Mouse (Mus musculus): Measurements from ENCODE around the gene Gm20388. TPM values are rescaled to one million over a fixed set of nuclear protein-coding genes. Genes with fewer than 3 reads are reported as not detected.

The Gm20388 gene
- polyA plus RNA-seq, 1 experiment from 2014 or later: 5.3 TPM

DNA sequence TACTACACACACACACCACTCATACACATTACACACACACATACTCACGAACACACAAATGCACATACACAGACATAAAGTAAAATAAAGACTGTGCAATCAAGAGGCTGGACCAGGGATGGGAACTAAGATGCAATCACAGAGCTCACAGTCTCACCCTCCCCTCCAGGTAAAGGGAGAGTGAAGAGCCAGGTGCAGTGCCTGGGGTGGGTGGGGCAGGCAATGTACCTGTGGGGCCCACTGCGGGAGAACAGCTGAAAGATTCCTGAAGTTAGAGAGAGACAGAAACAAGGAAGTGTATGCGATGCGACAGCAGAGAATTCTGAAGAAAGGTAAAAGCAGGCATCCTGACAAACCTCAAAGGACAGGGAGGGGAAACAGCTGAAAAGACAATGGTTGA is 3884.1 kb downstream of the Gm20388 start:
- H3K36me3 ChIP-seq (ENCODE audit: control insufficient read depth, insufficient read depth, low read length): no peaks in the 10 kb centered on the region
- ATAC-seq (replicated peaks; ENCODE audit: low FRiP score): no peak
- H3K9ac ChIP-seq (ENCODE audit: low read depth, low read length): no peak overlapping the region
- WGBS: 80% methylated on average over 4 of the region's 4 CpGs
- H3K4me2 ChIP-seq: no peak overlapping the region
- H3K27me3 ChIP-seq (replicated peaks; ENCODE audit: control insufficient read depth, insufficient read depth, low read length): no peaks in the 10 kb centered on the region
- DNase-seq (ENCODE audit: low spot score): no peak
- no peaks in the 10 kb centered on the region for H3K9me3 ChIP-seq (ENCODE audit: control insufficient read depth, low read length)
- peaks cover 25% of the 10 kb centered on the region for H3K4me1 ChIP-seq (replicated peaks; ENCODE audit: control insufficient read depth, insufficient read depth, low read length)
- H3K27ac ChIP-seq (ENCODE audit: low read depth, low read length): no peak overlapping the region
- no peak overlapping the region for H3K4me3 ChIP-seq (ENCODE audit: low read depth, low read length)

DNA sequence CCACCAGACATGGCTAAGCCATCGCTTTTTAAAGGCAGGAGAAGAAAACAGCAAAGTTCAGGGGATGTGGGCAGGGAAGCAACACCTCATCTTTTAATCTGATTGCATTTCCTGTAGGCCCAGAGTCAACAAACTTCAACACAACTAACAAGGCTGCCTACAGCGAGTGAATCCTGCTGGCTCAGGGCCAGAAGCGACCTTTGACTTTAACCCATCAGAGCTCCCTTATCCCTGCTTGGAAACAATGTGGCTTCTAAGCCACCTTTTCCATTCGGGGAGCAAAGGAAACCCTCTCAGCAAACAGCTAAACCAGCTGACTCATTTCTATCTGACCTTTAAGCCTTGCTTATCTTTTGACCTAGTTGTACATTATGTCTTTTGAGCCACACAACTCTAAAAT is 3886.1 kb downstream of the Gm20388 start:
- DNase-seq (ENCODE audit: low spot score): no peak
- Histone ChIP-seq H3K4me1 (replicated peaks; ENCODE audit: control insufficient read depth, insufficient read depth, low read length) (peaks cover 32% of the 10 kb centered on the region), H3K36me3 (ENCODE audit: control insufficient read depth, insufficient read depth, low read length) (no peaks in the 10 kb centered on the region)

DNA sequence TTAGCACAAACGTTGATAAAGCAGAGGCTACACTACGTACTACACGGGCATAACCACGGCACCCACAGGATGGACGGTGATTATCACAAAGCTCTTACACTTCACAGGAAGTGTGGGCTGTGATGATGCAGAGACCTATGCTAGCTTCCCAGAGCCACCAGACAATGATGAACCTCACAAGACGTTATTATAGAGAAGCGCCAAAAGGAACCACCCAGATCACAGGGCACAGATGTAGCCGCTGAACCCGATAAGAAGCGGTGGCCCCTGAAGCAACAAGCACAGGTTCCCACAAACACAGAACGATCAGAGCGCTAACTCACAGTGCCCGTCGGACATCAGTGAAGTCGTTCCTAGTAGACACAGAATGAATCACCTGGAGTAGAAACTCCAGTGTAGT is 3887.3 kb downstream of the Gm20388 start:
- Histone ChIP-seq H3K4me3 (ENCODE audit: low read depth, low read length) (no peak overlapping the region), H3K4me2 (peak overlapping the region; percentile 5), H3K27ac (ENCODE audit: low read depth, low read length) (peak overlapping the region; percentile 88), H3K9ac (ENCODE audit: low read depth, low read length) (0 out of 2 replicates have a peak overlapping the region, but pooled peaks have one; percentile 34), H3K9me3 (ENCODE audit: control insufficient read depth, low read length) (peaks cover 4% of the 10 kb centered on the region; the same call in 1 of the 2 replicates), H3K27me3 (replicated peaks; ENCODE audit: control insufficient read depth, insufficient read depth, low read length) (no peaks in the 10 kb centered on the region), H3K36me3 (ENCODE audit: control insufficient read depth, insufficient read depth, low read length) (no peaks in the 10 kb centered on the region), H3K4me1 (replicated peaks; ENCODE audit: control insufficient read depth, insufficient read depth, low read length) (peaks cover 29% of the 10 kb centered on the region)
- WGBS: 48% methylated on average over 15 of the region's 15 CpGs
- DNase-seq (ENCODE audit: low spot score) (peak; percentile 55), ATAC-seq (replicated peaks; ENCODE audit: low FRiP score) (peak; percentile 91)

More for the DNA sequence above, 3886.1 kb downstream of the Gm20388 start:
- Histone ChIP-seq H3K9ac (ENCODE audit: low read depth, low read length) (no peak overlapping the region), H3K27me3 (replicated peaks; ENCODE audit: control insufficient read depth, insufficient read depth, low read length) (no peaks in the 10 kb centered on the region), H3K27ac (ENCODE audit: low read depth, low read length) (peak overlapping the region; percentile 88; the same call in 1 of the 2 replicates), H3K9me3 (ENCODE audit: control insufficient read depth, low read length) (peaks cover 4% of the 10 kb centered on the region; the same call in 1 of the 2 replicates), H3K4me3 (ENCODE audit: low read depth, low read length) (no peak overlapping the region), H3K4me2 (no peak overlapping the region)
- 37% methylated on average over 4 of the region's 4 CpGs for WGBS
- ATAC-seq (replicated peaks; ENCODE audit: low FRiP score): no peak

DNA sequence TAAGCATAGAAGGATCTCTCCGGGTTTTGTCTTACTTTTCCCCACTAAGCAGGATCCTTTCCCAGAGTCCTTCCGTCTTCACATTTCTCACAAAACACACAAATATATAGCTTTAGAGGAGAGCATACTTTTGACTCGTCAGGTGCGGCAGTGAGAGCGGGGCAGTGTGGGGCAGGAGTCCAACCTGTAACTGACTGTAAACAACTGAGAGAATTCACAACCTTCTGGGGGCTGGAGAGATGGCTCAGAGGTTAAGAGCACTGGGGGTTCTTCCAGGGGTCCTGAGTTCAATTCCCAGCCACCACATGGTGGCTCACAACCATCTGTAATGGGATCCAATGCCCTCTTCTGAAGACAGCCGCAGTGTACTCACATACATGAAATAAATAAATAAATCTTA is 3888.8 kb downstream of the Gm20388 start:
- H3K9ac ChIP-seq (ENCODE audit: low read depth, low read length): no peak overlapping the region
- WGBS: 79% methylated on average over 6 of the region's 6 CpGs
- peaks cover 4% of the 10 kb centered on the region; the same call in 1 of the 2 replicates for H3K9me3 ChIP-seq (ENCODE audit: control insufficient read depth, low read length)
- no peak overlapping the region for H3K4me2 ChIP-seq
- H3K27ac ChIP-seq (ENCODE audit: low read depth, low read length): 0 out of 2 replicates have a peak overlapping the region, but pooled peaks have one; percentile 13
- H3K27me3 ChIP-seq (replicated peaks; ENCODE audit: control insufficient read depth, insufficient read depth, low read length): no peaks in the 10 kb centered on the region
- H3K36me3 ChIP-seq (ENCODE audit: control insufficient read depth, insufficient read depth, low read length): no peaks in the 10 kb centered on the region
- peaks cover 29% of the 10 kb centered on the region for H3K4me1 ChIP-seq (replicated peaks; ENCODE audit: control insufficient read depth, insufficient read depth, low read length)
- no peak for DNase-seq (ENCODE audit: low spot score)
- no peak overlapping the region for H3K4me3 ChIP-seq (ENCODE audit: low read depth, low read length)
- no peak for ATAC-seq (replicated peaks; ENCODE audit: low FRiP score)

DNA sequence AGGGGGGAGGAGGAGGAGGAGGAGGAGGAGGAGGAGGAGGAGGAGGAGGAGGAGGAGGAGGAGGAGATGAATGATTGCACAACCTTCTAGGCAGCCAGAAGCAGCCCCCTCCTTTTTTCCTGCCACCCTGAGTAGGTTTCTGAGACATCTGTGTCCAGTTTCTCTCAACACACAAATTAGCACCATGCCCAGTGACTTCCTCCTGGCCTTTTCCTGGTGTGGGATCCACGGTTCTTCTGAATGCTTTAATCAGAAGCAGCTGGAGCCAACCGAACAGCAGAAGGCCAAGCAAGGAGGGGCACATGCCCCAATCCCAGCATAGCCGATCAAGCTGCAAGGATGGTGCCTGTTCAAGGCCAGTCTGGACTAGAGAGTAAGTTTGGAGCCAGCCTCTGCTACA is 3889.2 kb downstream of the Gm20388 start:
- H3K36me3 ChIP-seq (ENCODE audit: control insufficient read depth, insufficient read depth, low read length): no peaks in the 10 kb centered on the region
- no peak overlapping the region for H3K4me2 ChIP-seq
- ATAC-seq (replicated peaks; ENCODE audit: low FRiP score) (no peak), DNase-seq (ENCODE audit: low spot score) (no peak)
- no peaks in the 10 kb centered on the region for H3K27me3 ChIP-seq (replicated peaks; ENCODE audit: control insufficient read depth, insufficient read depth, low read length)
- no peak overlapping the region for H3K4me3 ChIP-seq (ENCODE audit: low read depth, low read length)
- 47% methylated on average over 3 of the region's 3 CpGs for WGBS
- peaks cover 29% of the 10 kb centered on the region for H3K4me1 ChIP-seq (replicated peaks; ENCODE audit: control insufficient read depth, insufficient read depth, low read length)
- peak overlapping the region; percentile 57; the same call in 1 of the 2 replicates for H3K27ac ChIP-seq (ENCODE audit: low read depth, low read length)
- H3K9ac ChIP-seq (ENCODE audit: low read depth, low read length): peak overlapping the region; percentile 6; the same call in 1 of the 2 replicates
- peaks cover 4% of the 10 kb centered on the region; the same call in 1 of the 2 replicates for H3K9me3 ChIP-seq (ENCODE audit: control insufficient read depth, low read length)

DNA sequence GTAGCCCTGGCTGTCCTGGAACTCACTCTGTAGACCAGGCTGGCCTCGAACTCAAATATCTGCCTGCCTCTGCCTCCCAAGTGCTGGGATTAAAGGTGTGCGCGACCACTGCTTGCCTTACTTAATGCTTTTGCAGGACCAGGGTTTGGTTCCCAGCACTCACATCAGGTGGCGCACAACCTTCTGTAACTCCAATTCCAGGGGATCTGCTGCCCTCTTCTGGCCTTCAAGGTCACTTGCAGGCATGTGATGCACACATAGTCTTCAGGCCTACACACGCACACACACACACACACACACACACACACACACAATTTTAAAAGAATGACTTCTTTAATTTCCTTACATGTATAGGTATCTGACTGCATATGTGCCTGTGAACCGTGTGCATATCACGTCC is 3890.2 kb downstream of the Gm20388 start:
- no peak overlapping the region for H3K4me2 ChIP-seq
- H3K36me3 ChIP-seq (ENCODE audit: control insufficient read depth, insufficient read depth, low read length): no peaks in the 10 kb centered on the region
- DNase-seq (ENCODE audit: low spot score) (no peak), ATAC-seq (replicated peaks; ENCODE audit: low FRiP score) (no peak)
- H3K27ac ChIP-seq (ENCODE audit: low read depth, low read length): no peak overlapping the region
- no peak overlapping the region for H3K4me3 ChIP-seq (ENCODE audit: low read depth, low read length)
- no peaks in the 10 kb centered on the region for H3K27me3 ChIP-seq (replicated peaks; ENCODE audit: control insufficient read depth, insufficient read depth, low read length)
- no peak overlapping the region for H3K9ac ChIP-seq (ENCODE audit: low read depth, low read length)
- peaks cover 36% of the 10 kb centered on the region for H3K4me1 ChIP-seq (replicated peaks; ENCODE audit: control insufficient read depth, insufficient read depth, low read length)
- WGBS: 88% methylated on average over 7 of the region's 7 CpGs
- H3K9me3 ChIP-seq (ENCODE audit: control insufficient read depth, low read length): peaks cover 4% of the 10 kb centered on the region; the same call in 1 of the 2 replicates

DNA sequence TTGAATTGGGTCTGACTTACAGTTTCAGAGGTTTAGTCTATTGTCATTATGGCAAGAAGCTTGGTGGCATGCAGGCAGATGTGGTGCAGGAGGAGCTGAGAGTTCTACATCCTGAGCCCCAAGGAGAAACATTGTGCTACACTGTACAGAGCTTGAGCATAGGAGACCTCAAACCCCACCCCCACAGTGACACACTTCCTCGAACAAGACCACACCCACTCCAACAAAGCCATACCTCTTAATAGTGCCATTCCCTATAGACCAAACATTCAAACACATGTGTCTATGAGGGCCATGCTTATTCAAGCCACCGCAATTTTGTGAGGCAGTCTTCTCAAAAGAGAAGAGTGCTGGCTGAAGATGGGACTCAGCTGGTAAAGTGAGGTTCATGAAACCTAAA is 3890.9 kb downstream of the Gm20388 start:
- Histone ChIP-seq H3K27ac (ENCODE audit: low read depth, low read length) (no peak overlapping the region), H3K27me3 (replicated peaks; ENCODE audit: control insufficient read depth, insufficient read depth, low read length) (no peaks in the 10 kb centered on the region), H3K4me3 (ENCODE audit: low read depth, low read length) (no peak overlapping the region), H3K36me3 (ENCODE audit: control insufficient read depth, insufficient read depth, low read length) (no peaks in the 10 kb centered on the region), H3K4me1 (replicated peaks; ENCODE audit: control insufficient read depth, insufficient read depth, low read length) (peaks cover 36% of the 10 kb centered on the region), H3K4me2 (no peak overlapping the region), H3K9me3 (ENCODE audit: control insufficient read depth, low read length) (peaks cover 4% of the 10 kb centered on the region; the same call in 1 of the 2 replicates), H3K9ac (ENCODE audit: low read depth, low read length) (no peak overlapping the region)
- DNase-seq (ENCODE audit: low spot score) (no peak), ATAC-seq (replicated peaks; ENCODE audit: low FRiP score) (no peak)
- 80% methylated on average over 2 of the region's 2 CpGs for WGBS

DNA sequence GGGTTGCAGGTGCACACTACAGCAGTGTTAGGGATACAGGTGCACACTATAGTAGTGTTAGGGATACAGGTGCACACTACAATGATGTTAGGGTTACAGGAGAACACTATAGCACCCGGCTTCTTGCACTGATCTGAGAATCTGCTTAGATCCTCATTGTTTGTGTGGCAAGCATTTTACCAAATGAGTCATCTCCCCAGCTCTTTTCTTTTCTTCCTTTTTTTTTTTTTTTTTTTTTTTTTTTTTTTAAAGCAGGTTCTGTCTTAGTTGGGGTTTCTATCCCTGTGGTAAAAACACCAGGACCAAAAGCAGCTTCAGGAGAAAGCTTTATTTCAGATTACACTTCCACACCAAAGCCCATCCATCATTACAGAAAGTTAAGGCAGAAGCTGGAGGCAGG is 3893.0 kb downstream of the Gm20388 start:
- no peak for ATAC-seq (replicated peaks; ENCODE audit: low FRiP score)
- DNase-seq (ENCODE audit: low spot score): no peak
- WGBS: 68% methylated on average over 1 of the region's 1 CpGs
- peaks cover 41% of the 10 kb centered on the region for H3K4me1 ChIP-seq (replicated peaks; ENCODE audit: control insufficient read depth, insufficient read depth, low read length)
- H3K4me2 ChIP-seq: no peak overlapping the region
- no peaks in the 10 kb centered on the region for H3K36me3 ChIP-seq (ENCODE audit: control insufficient read depth, insufficient read depth, low read length)
- no peak overlapping the region for H3K9ac ChIP-seq (ENCODE audit: low read depth, low read length)
- no peak overlapping the region for H3K27ac ChIP-seq (ENCODE audit: low read depth, low read length)
- H3K4me3 ChIP-seq (ENCODE audit: low read depth, low read length): no peak overlapping the region
- no peaks in the 10 kb centered on the region for H3K27me3 ChIP-seq (replicated peaks; ENCODE audit: control insufficient read depth, insufficient read depth, low read length)
- H3K9me3 ChIP-seq (ENCODE audit: control insufficient read depth, low read length): peaks cover 4% of the 10 kb centered on the region; the same call in 1 of the 2 replicates

DNA sequence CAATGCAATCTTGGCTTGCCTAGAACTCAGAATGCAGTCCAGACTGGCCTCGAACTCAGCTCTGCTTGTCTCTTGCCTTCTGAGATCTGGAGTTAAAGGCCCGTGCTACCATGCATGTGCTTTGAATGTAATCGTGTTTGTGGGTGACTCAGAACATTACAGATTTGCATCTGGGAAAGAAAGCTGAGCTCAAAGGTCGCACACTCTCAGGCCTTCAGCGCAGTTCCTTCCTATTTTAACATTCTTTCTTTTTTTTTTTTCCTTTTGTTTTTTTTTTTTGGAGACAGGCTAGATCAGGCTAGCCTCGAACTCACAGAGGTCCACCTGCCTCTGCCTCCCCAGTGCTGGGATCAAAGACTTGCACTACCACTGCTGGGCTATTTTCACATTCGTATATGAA is 3893.9 kb downstream of the Gm20388 start:
- Histone ChIP-seq H3K4me2 (no peak overlapping the region), H3K36me3 (ENCODE audit: control insufficient read depth, insufficient read depth, low read length) (no peaks in the 10 kb centered on the region), H3K4me1 (replicated peaks; ENCODE audit: control insufficient read depth, insufficient read depth, low read length) (peaks cover 39% of the 10 kb centered on the region), H3K9ac (ENCODE audit: low read depth, low read length) (no peak overlapping the region), H3K9me3 (ENCODE audit: control insufficient read depth, low read length) (peaks cover 4% of the 10 kb centered on the region; the same call in 1 of the 2 replicates), H3K4me3 (ENCODE audit: low read depth, low read length) (no peak overlapping the region), H3K27me3 (replicated peaks; ENCODE audit: control insufficient read depth, insufficient read depth, low read length) (no peaks in the 10 kb centered on the region), H3K27ac (ENCODE audit: low read depth, low read length) (no peak overlapping the region)
- 81% methylated on average over 7 of the region's 7 CpGs for WGBS
- no peak for DNase-seq (ENCODE audit: low spot score)
- ATAC-seq (replicated peaks; ENCODE audit: low FRiP score): no peak
